Mouse (Mus musculus): ENCODE data around the gene Ykt6. TPM values are rescaled to one million over a fixed set of nuclear protein-coding genes. Genes with fewer than 3 reads are reported as not detected.
A peak's percentile ranks its signal among the peaks of the same experiment; 100 is the strongest.

Gene Ykt6
- polyA plus RNA-seq, 1 experiment from 2014 or later, result 76.0 TPM

GRCm38 (mm10) chr11:5980108-5980507 is 24.6 kb downstream of the Ykt6 start:
- Histone ChIP-seq H3K4me1 (replicated peaks) (no peaks in the 10 kb centered on the region; the same call in 1 of the 2 replicates), H3K9ac (no peak overlapping the region), H3K27ac (no peak overlapping the region), H3K4me2 (no peak overlapping the region), H3K36me3 (peaks cover 19% of the 10 kb centered on the region), H3K9me3 (no peaks in the 10 kb centered on the region), H3K4me3 (no peak overlapping the region), H3K27me3 (peaks cover 4% of the 10 kb centered on the region; the same call in 1 of the 2 replicates)
- no peak for ATAC-seq (ENCODE audit: low FRiP score)
- WGBS, result 98% methylated on average over 2 of the region's 2 CpGs

GRCm38 (mm10) chr11:5980561-5980960 is 25.1 kb downstream of the Ykt6 start:
- peaks cover 4% of the 10 kb centered on the region; the same call in 1 of the 2 replicates for H3K27me3 ChIP-seq
- 66% methylated on average over 8 of the region's 8 CpGs for WGBS
- H3K9ac ChIP-seq, result no peak overlapping the region
- no peaks in the 10 kb centered on the region for H3K9me3 ChIP-seq
- no peak overlapping the region for H3K4me2 ChIP-seq
- no peak overlapping the region for H3K27ac ChIP-seq
- H3K4me3 ChIP-seq, result no peak overlapping the region
- peaks cover 19% of the 10 kb centered on the region for H3K36me3 ChIP-seq
- no peak for ATAC-seq (ENCODE audit: low FRiP score)
- no peaks in the 10 kb centered on the region; the same call in 1 of the 2 replicates for H3K4me1 ChIP-seq (replicated peaks)

GRCm38 (mm10) chr11:5981323-5981722 is 25.8 kb downstream of the Ykt6 start:
- Histone ChIP-seq H3K9ac (no peak overlapping the region), H3K4me1 (replicated peaks) (no peaks in the 10 kb centered on the region; the same call in 1 of the 2 replicates), H3K4me2 (no peak overlapping the region), H3K27ac (no peak overlapping the region), H3K4me3 (no peak overlapping the region), H3K9me3 (no peaks in the 10 kb centered on the region), H3K36me3 (peaks cover 22% of the 10 kb centered on the region), H3K27me3 (no peaks in the 10 kb centered on the region)
- ATAC-seq (ENCODE audit: low FRiP score), result no peak
- WGBS, result 96% methylated on average over 7 of the region's 7 CpGs

GRCm38 (mm10) chr11:5983629-5984028 is 28.1 kb downstream of the Ykt6 start:
- no peak overlapping the region for H3K27ac ChIP-seq
- H3K4me3 ChIP-seq, result no peak overlapping the region
- no peaks in the 10 kb centered on the region for H3K27me3 ChIP-seq
- no peaks in the 10 kb centered on the region for H3K4me1 ChIP-seq (replicated peaks)
- 89% methylated on average over 5 of the region's 5 CpGs for WGBS
- no peaks in the 10 kb centered on the region for H3K9me3 ChIP-seq
- peaks cover 39% of the 10 kb centered on the region for H3K36me3 ChIP-seq
- H3K4me2 ChIP-seq, result no peak overlapping the region
- no peak for ATAC-seq (ENCODE audit: low FRiP score)
- no peak overlapping the region for H3K9ac ChIP-seq

GRCm38 (mm10) chr11:5988126-5988525 is 32.6 kb downstream of the Ykt6 start:
- WGBS, result 88% methylated on average over 10 of the region's 10 CpGs
- Histone ChIP-seq H3K36me3 (peaks cover 36% of the 10 kb centered on the region), H3K4me2 (no peak overlapping the region), H3K4me1 (replicated peaks) (0 out of 2 replicates have a peak, but pooled peaks cover 2% of the 10 kb centered on the region), H3K27ac (no peak overlapping the region), H3K9ac (no peak overlapping the region), H3K4me3 (no peak overlapping the region), H3K9me3 (no peaks in the 10 kb centered on the region), H3K27me3 (0 out of 2 replicates have a peak, but pooled peaks cover 3% of the 10 kb centered on the region)
- ATAC-seq (ENCODE audit: low FRiP score), result no peak

GRCm38 (mm10) chr11:5989954-5990593 is 34.6 kb downstream of the Ykt6 start:
- 86% methylated on average over 16 of the region's 16 CpGs for WGBS
- no peak overlapping the region for H3K9ac ChIP-seq
- 0 out of 2 replicates have a peak, but pooled peaks cover 2% of the 10 kb centered on the region for H3K4me1 ChIP-seq (replicated peaks)
- H3K36me3 ChIP-seq, result peaks cover 36% of the 10 kb centered on the region
- ATAC-seq (ENCODE audit: low FRiP score), result no peak
- no peak overlapping the region for H3K4me2 ChIP-seq
- no peak overlapping the region for H3K27ac ChIP-seq
- no peaks in the 10 kb centered on the region for H3K9me3 ChIP-seq
- no peak overlapping the region for H3K4me3 ChIP-seq
- peaks cover 6% of the 10 kb centered on the region; the same call in 1 of the 2 replicates for H3K27me3 ChIP-seq

- Histone ChIP-seq H3K36me3 (peaks cover 33% of the 10 kb centered on the region), H3K27me3 (peaks cover 11% of the 10 kb centered on the region; the same call in 1 of the 2 replicates), H3K4me1 (replicated peaks) (0 out of 2 replicates have a peak, but pooled peaks cover 2% of the 10 kb centered on the region), H3K9ac (no peak overlapping the region), H3K27ac (no peak overlapping the region), H3K9me3 (no peaks in the 10 kb centered on the region), H3K4me3 (no peak overlapping the region), H3K4me2 (no peak overlapping the region)
- ATAC-seq (ENCODE audit: low FRiP score), result no peak
- 34% methylated on average over 4 of the region's 4 CpGs for WGBS
Measured at GRCm38 (mm10) chr11:5990910-5991309, 35.4 kb downstream of the Ykt6 start.

- H3K27ac ChIP-seq, result no peak overlapping the region
- no peak; the same call in 1 of the 2 replicates for ATAC-seq (ENCODE audit: low FRiP score)
- H3K4me3 ChIP-seq, result no peak overlapping the region
- no peaks in the 10 kb centered on the region for H3K9me3 ChIP-seq
- H3K4me1 ChIP-seq (replicated peaks), result 0 out of 2 replicates have a peak, but pooled peaks cover 2% of the 10 kb centered on the region
- peaks cover 11% of the 10 kb centered on the region for H3K36me3 ChIP-seq
- no peak overlapping the region for H3K4me2 ChIP-seq
- no peak overlapping the region for H3K9ac ChIP-seq
- peaks cover 11% of the 10 kb centered on the region; the same call in 1 of the 2 replicates for H3K27me3 ChIP-seq
- 74% methylated on average over 5 of the region's 5 CpGs for WGBS
Measured at GRCm38 (mm10) chr11:5994212-5994611, 38.7 kb downstream of the Ykt6 start.

- ATAC-seq (ENCODE audit: low FRiP score), result no peak
- WGBS, result 86% methylated on average over 3 of the region's 3 CpGs
Measured at GRCm38 (mm10) chr11:5994880-5995279, 39.4 kb downstream of the Ykt6 start.

GRCm38 (mm10) chr11:5995989-5996388 is 40.5 kb downstream of the Ykt6 start:
- ATAC-seq (ENCODE audit: low FRiP score), result peak; percentile 37
- Histone ChIP-seq H3K9me3 (no peaks in the 10 kb centered on the region), H3K9ac (no peak overlapping the region), H3K4me3 (no peak overlapping the region), H3K4me2 (no peak overlapping the region), H3K27ac (no peak overlapping the region), H3K4me1 (replicated peaks) (peaks cover 16% of the 10 kb centered on the region), H3K36me3 (peaks cover 8% of the 10 kb centered on the region; the same call in 1 of the 2 replicates), H3K27me3 (peaks cover 8% of the 10 kb centered on the region; the same call in 1 of the 2 replicates)
- WGBS, result 16% methylated on average over 8 of the region's 8 CpGs

More at GRCm38 (mm10) chr11:5994880-5995279, 39.4 kb downstream of the Ykt6 start:
- H3K4me3 ChIP-seq, result no peak overlapping the region
- H3K9me3 ChIP-seq, result no peaks in the 10 kb centered on the region
- H3K9ac ChIP-seq, result 0 out of 2 replicates have a peak overlapping the region, but pooled peaks have one; percentile 6
- peaks cover 5% of the 10 kb centered on the region for H3K4me1 ChIP-seq (replicated peaks)
- H3K4me2 ChIP-seq, result no peak overlapping the region
- H3K27ac ChIP-seq, result no peak overlapping the region
- peaks cover 9% of the 10 kb centered on the region; the same call in 1 of the 2 replicates for H3K27me3 ChIP-seq
- peaks cover 8% of the 10 kb centered on the region; the same call in 1 of the 2 replicates for H3K36me3 ChIP-seq

GRCm38 (mm10) chr11:5998472-5998871 is 43.0 kb downstream of the Ykt6 start:
- Histone ChIP-seq H3K27ac (no peak overlapping the region), H3K4me2 (no peak overlapping the region)
- WGBS, result 90% methylated on average over 2 of the region's 2 CpGs

GRCm38 (mm10) chr11:5999832-6000771 is 44.6 kb downstream of the Ykt6 start:
- Histone ChIP-seq H3K4me2 (no peak overlapping the region), H3K4me3 (no peak overlapping the region), H3K27me3 (peaks cover 20% of the 10 kb centered on the region), H3K36me3 (peaks cover 6% of the 10 kb centered on the region; the same call in 1 of the 2 replicates), H3K9me3 (no peaks in the 10 kb centered on the region), H3K27ac (peak overlapping the region; percentile 52; the same call in 1 of the 2 replicates), H3K4me1 (replicated peaks) (peaks cover 20% of the 10 kb centered on the region), H3K9ac (0 out of 2 replicates have a peak overlapping the region, but pooled peaks have one; percentile 16)
- 10% methylated on average over 8 of the region's 8 CpGs for WGBS
- ATAC-seq (ENCODE audit: low FRiP score), result peak; percentile 82

More at GRCm38 (mm10) chr11:5998472-5998871, 43.0 kb downstream of the Ykt6 start:
- H3K27me3 ChIP-seq, result peaks cover 8% of the 10 kb centered on the region; the same call in 1 of the 2 replicates
- peaks cover 20% of the 10 kb centered on the region for H3K4me1 ChIP-seq (replicated peaks)
- peaks cover 6% of the 10 kb centered on the region; the same call in 1 of the 2 replicates for H3K36me3 ChIP-seq
- no peak overlapping the region for H3K4me3 ChIP-seq
- no peak overlapping the region for H3K9ac ChIP-seq
- no peaks in the 10 kb centered on the region for H3K9me3 ChIP-seq
- ATAC-seq (ENCODE audit: low FRiP score), result no peak

All from hindbrain, embryonic 13.5 days (tissue).